14 mouse cellular contexts compared by ENCODE assay signal in the genomic region with DNA sequence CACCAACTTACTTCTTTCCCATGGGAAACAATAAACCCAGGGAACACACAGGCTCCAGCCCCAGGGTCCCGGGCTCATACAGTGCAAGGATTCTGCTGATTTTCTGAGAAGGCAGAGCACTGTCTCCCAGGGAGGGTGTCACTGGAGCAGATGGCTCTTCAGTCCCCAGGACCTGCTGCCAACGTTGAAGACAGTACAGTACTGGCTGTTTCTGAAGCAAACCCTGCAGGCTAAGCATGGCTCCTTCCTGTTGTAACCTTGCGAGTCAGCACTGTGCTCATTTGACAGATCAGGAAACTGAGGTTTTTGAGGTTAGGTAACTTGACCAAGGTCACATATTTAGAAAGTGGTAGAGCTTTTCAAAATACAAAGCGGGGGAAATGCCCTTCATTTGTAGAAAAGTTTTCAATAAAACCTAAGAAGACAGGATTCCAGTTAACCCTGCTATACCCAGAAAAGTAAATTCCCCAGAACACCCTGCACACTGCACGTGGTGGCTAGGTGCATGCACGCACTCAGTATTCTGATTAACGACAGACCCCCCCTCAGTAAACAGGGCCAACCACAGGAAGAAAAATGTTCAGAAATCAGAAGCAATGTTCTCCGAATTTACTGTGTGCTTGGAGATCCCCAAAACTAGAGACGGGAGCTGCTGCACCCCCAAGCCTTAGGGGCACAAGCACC. TPM values are rescaled to one million over a fixed set of nuclear protein-coding genes. Genes with fewer than 3 reads are reported as not detected.
DNase-seq lines count a peak whose midpoint lies in the region; ATAC-seq and TF ChIP-seq lines count a peak whose summit lies in the region.
"Had no signal": no experiment of that assay in that cellular context is flagged by ENCODE, and none has a peak within 500 bp of the region (broad histone marks: within the 10 kb centered on the region; RNA-seq: fewer than 3 reads in every experiment).

No protein-coding gene starts in this region.

- H3K9me3 ChIP-seq in forebrain, embryonic 13.5 days (replicated peaks): no peaks in the 10 kb centered on the region
- H3K9me3 ChIP-seq in forebrain, embryonic 10.5 days: no peaks in the 10 kb centered on the region
- no peaks in the 10 kb centered on the region for H3K9me3 ChIP-seq in forebrain, embryonic 16.5 days (ENCODE audit: control insufficient read depth, low read length)
- H3K9me3 ChIP-seq in hindbrain, embryonic 16.5 days (ENCODE audit: control insufficient read depth, low read length): no peaks in the 10 kb centered on the region
- no peaks in the 10 kb centered on the region for H3K9me3 ChIP-seq in midbrain, postnatal 0 days (ENCODE audit: low read length)
- H3K9me3 ChIP-seq: embryonic facial prominence, embryonic 15.5 days; midbrain, embryonic 15.5 days had no signal

- no peaks in the 10 kb centered on the region for H3K4me1 ChIP-seq in forebrain, embryonic 13.5 days
- 0 out of 2 replicates have a peak, but pooled peaks cover 4% of the 10 kb centered on the region for H3K4me1 ChIP-seq in forebrain, embryonic 10.5 days
- no peaks in the 10 kb centered on the region for H3K4me1 ChIP-seq in forebrain, embryonic 16.5 days (replicated peaks; ENCODE audit: control insufficient read depth, insufficient read depth, low read length)
- H3K4me1 ChIP-seq in hindbrain, embryonic 16.5 days (ENCODE audit: control insufficient read depth, insufficient read depth, low read depth, low read length): no peaks in the 10 kb centered on the region
- H3K4me1 ChIP-seq in midbrain, postnatal 0 days (ENCODE audit: insufficient read depth, low read length): no peaks in the 10 kb centered on the region
- H3K4me1 ChIP-seq: embryonic facial prominence, embryonic 15.5 days; midbrain, embryonic 15.5 days had no signal

- 76% methylated on average over 9 of the region's 9 CpGs for WGBS in forebrain, embryonic 13.5 days
- WGBS in forebrain, embryonic 10.5 days: 80% methylated on average over 9 of the region's 9 CpGs
- WGBS in forebrain, embryonic 16.5 days: 72% methylated on average over 9 of the region's 9 CpGs
- 71% methylated on average over 9 of the region's 9 CpGs for WGBS in hindbrain, embryonic 16.5 days
- WGBS in midbrain, postnatal 0 days: 76% methylated on average over 9 of the region's 9 CpGs

- no peak overlapping the region for H3K9ac ChIP-seq in forebrain, embryonic 13.5 days
- no peak overlapping the region for H3K9ac ChIP-seq in forebrain, embryonic 16.5 days (replicated peaks; ENCODE audit: low read depth, low read length)
- no peak overlapping the region for H3K9ac ChIP-seq in hindbrain, embryonic 16.5 days (ENCODE audit: low read depth, low read length)
- H3K9ac ChIP-seq in midbrain, postnatal 0 days (replicated peaks; ENCODE audit: low read length, poor library complexity, severe bottlenecking): no peak overlapping the region
- H3K9ac ChIP-seq: embryonic facial prominence, embryonic 15.5 days; midbrain, embryonic 15.5 days had no signal

- no peaks in the 10 kb centered on the region for H3K36me3 ChIP-seq in forebrain, embryonic 13.5 days (ENCODE audit: poor library complexity, severe bottlenecking)
- no peaks in the 10 kb centered on the region for H3K36me3 ChIP-seq in forebrain, embryonic 10.5 days (replicated peaks)
- H3K36me3 ChIP-seq in forebrain, embryonic 16.5 days (ENCODE audit: control insufficient read depth, insufficient read depth): no peaks in the 10 kb centered on the region
- H3K36me3 ChIP-seq in splenic B cell, adult 2 months (ENCODE audit: control insufficient read depth, insufficient read depth, low read length, poor library complexity, severe bottlenecking): no peaks in the 10 kb centered on the region
- no peaks in the 10 kb centered on the region for H3K36me3 ChIP-seq in hindbrain, embryonic 16.5 days (ENCODE audit: control insufficient read depth, insufficient read depth, low read length)
- no peaks in the 10 kb centered on the region for H3K36me3 ChIP-seq in midbrain, postnatal 0 days (ENCODE audit: insufficient read depth, low read length)
- H3K36me3 ChIP-seq: embryonic facial prominence, embryonic 15.5 days; midbrain, embryonic 15.5 days had no signal

- H3K27ac ChIP-seq in forebrain, embryonic 13.5 days: no peak overlapping the region
- no peak overlapping the region for H3K27ac ChIP-seq in forebrain, embryonic 10.5 days
- H3K27ac ChIP-seq in forebrain, embryonic 16.5 days (ENCODE audit: low read length): no peak overlapping the region
- H3K27ac ChIP-seq in hindbrain, embryonic 16.5 days (ENCODE audit: low read depth, low read length): no peak overlapping the region
- no peak overlapping the region for H3K27ac ChIP-seq in midbrain, postnatal 0 days (ENCODE audit: low read depth, low read length)
- H3K27ac ChIP-seq: embryonic facial prominence, embryonic 15.5 days; kidney, postnatal 0 days; left cerebral cortex, adult 2 months; midbrain, embryonic 15.5 days had no signal

- no peak overlapping the region for H3K4me3 ChIP-seq in forebrain, embryonic 13.5 days
- H3K4me3 ChIP-seq in forebrain, embryonic 10.5 days: no peak overlapping the region
- H3K4me3 ChIP-seq in forebrain, embryonic 16.5 days (replicated peaks; ENCODE audit: low read length): no peak overlapping the region
- H3K4me3 ChIP-seq in hindbrain, embryonic 16.5 days (ENCODE audit: low read length): no peak overlapping the region
- H3K4me3 ChIP-seq in midbrain, postnatal 0 days (ENCODE audit: low read depth, low read length): no peak overlapping the region
- H3K4me3 ChIP-seq: embryonic facial prominence, embryonic 15.5 days; left cerebral cortex, adult 2 months; midbrain, embryonic 15.5 days had no signal

- no peak for DNase-seq in forebrain, embryonic 10.5 days (ENCODE audit: extremely low spot score, low spot score)
- peak; percentile 32 for DNase-seq in thymus, postnatal 25 days
- no peak for DNase-seq in thymus, postnatal 36 days
- DNase-seq in splenic B cell, adult 2 months (ENCODE audit: low read depth, low spot score): peak; percentile 66
- no peak for DNase-seq in midbrain, postnatal 0 days (ENCODE audit: low spot score)
- DNase-seq: gastrocnemius, postnatal 14 days; heart, postnatal 4 days had no signal

- TF ChIP-seq CTCF in midbrain, postnatal 0 days (IDR thresholded peaks at IDR 0.05): no peak

- H3K4me2 ChIP-seq in forebrain, embryonic 13.5 days: no peak overlapping the region
- H3K4me2 ChIP-seq in forebrain, embryonic 16.5 days (ENCODE audit: low read length): no peak overlapping the region
- H3K4me2 ChIP-seq in hindbrain, embryonic 16.5 days (ENCODE audit: low read length): no peak overlapping the region
- no peak overlapping the region for H3K4me2 ChIP-seq in midbrain, postnatal 0 days (ENCODE audit: low read depth, low read length, poor library complexity, severe bottlenecking)
- H3K4me2 ChIP-seq: embryonic facial prominence, embryonic 15.5 days; midbrain, embryonic 15.5 days had no signal

- H3K27me3 ChIP-seq in forebrain, embryonic 13.5 days: peaks cover 17% of the 10 kb centered on the region
- H3K27me3 ChIP-seq in forebrain, embryonic 10.5 days (ENCODE audit: poor library complexity, severe bottlenecking): peaks cover 45% of the 10 kb centered on the region
- peaks cover 3% of the 10 kb centered on the region; the same call in 1 of the 2 replicates for H3K27me3 ChIP-seq in forebrain, embryonic 16.5 days (replicated peaks; ENCODE audit: control insufficient read depth, insufficient read depth, low read length)
- H3K27me3 ChIP-seq in splenic B cell, adult 2 months (ENCODE audit: control insufficient read depth, insufficient read depth, low read length, poor library complexity, severe bottlenecking): no peaks in the 10 kb centered on the region
- peaks cover 3% of the 10 kb centered on the region; the same call in 1 of the 2 replicates for H3K27me3 ChIP-seq in hindbrain, embryonic 16.5 days (replicated peaks; ENCODE audit: control insufficient read depth, insufficient read depth, low read length)
- H3K27me3 ChIP-seq in midbrain, postnatal 0 days (ENCODE audit: insufficient read depth, low read length): no peaks in the 10 kb centered on the region

- ATAC-seq in forebrain, embryonic 13.5 days: peak; percentile 43; the same call in 1 of the 2 replicates
- ATAC-seq in forebrain, embryonic 16.5 days: peak; percentile 63
- no peak for ATAC-seq in hindbrain, embryonic 16.5 days
- no peak for ATAC-seq in midbrain, postnatal 0 days (ENCODE audit: low FRiP score)
- ATAC-seq: midbrain, embryonic 15.5 days had no signal

RNA-seq across cellular contexts. Expression of gene Arid5a, which starts 10.9 kb away (rescaled TPM):
- 1.5 and 2.2 TPM in 2 replicates for polyA plus RNA-seq in forebrain, embryonic 13.5 days (2015; fragmentation: Nextera tagmentation; extraction: Ambion mirVana)
- polyA plus RNA-seq in forebrain, embryonic 10.5 days (2016; fragmentation: Nextera tagmentation; extraction: Ambion mirVana): 2.9 TPM in 2 replicates
- polyA plus RNA-seq in forebrain, embryonic 16.5 days (2015; fragmentation: Nextera tagmentation; extraction: Ambion mirVana): 3.8 and 4.7 TPM in 2 replicates
- polyA plus RNA-seq in hindbrain, embryonic 16.5 days (2015; fragmentation: Nextera tagmentation; extraction: Ambion mirVana): 6.7 and 7.1 TPM in 2 replicates
- 3.9 and 5.4 TPM in 2 replicates for total RNA-seq in midbrain, postnatal 0 days (2014; rRNA removed)
- 3.1 and 3.4 TPM in 2 replicates for polyA plus RNA-seq in midbrain, postnatal 0 days (2015; fragmentation: Nextera tagmentation; extraction: Ambion mirVana)

RNA-seq across cellular contexts. Expression of gene Neurl3, which starts 22.1 kb away (rescaled TPM):
- polyA plus RNA-seq in forebrain, embryonic 13.5 days (2015; fragmentation: Nextera tagmentation; extraction: Ambion mirVana): 0.32 and 0.43 TPM in 2 replicates
- polyA plus RNA-seq in forebrain, embryonic 10.5 days (2016; fragmentation: Nextera tagmentation; extraction: Ambion mirVana): 0.32 and 0.37 TPM in 2 replicates
- 0.41 and 0.47 TPM in 2 replicates for polyA plus RNA-seq in forebrain, embryonic 16.5 days (2015; fragmentation: Nextera tagmentation; extraction: Ambion mirVana)
- polyA plus RNA-seq in hindbrain, embryonic 16.5 days (2015; fragmentation: Nextera tagmentation; extraction: Ambion mirVana): 1.4 and 2.0 TPM in 2 replicates
- total RNA-seq in midbrain, postnatal 0 days (2014; rRNA removed): 0.66 and 1.0 TPM in 2 replicates
- 2.3 and 2.4 TPM in 2 replicates for polyA plus RNA-seq in midbrain, postnatal 0 days (2015; fragmentation: Nextera tagmentation; extraction: Ambion mirVana)

RNA-seq across cellular contexts. Expression of gene Uggt1, which starts 52.1 kb away (rescaled TPM):
- polyA plus RNA-seq in forebrain, embryonic 13.5 days (2015; fragmentation: Nextera tagmentation; extraction: Ambion mirVana): 47.4 and 50.3 TPM in 2 replicates
- polyA plus RNA-seq in forebrain, embryonic 10.5 days (2016; fragmentation: Nextera tagmentation; extraction: Ambion mirVana): 52.1 and 53.6 TPM in 2 replicates
- polyA plus RNA-seq in forebrain, embryonic 16.5 days (2015; fragmentation: Nextera tagmentation; extraction: Ambion mirVana): 50.8 and 56.9 TPM in 2 replicates
- polyA plus RNA-seq in hindbrain, embryonic 16.5 days (2015; fragmentation: Nextera tagmentation; extraction: Ambion mirVana): 40.2 and 48.8 TPM in 2 replicates
- total RNA-seq in midbrain, postnatal 0 days (2014; rRNA removed): 48.3 and 50.6 TPM in 2 replicates
- 22.1 and 23.8 TPM in 2 replicates for polyA plus RNA-seq in midbrain, postnatal 0 days (2015; fragmentation: Nextera tagmentation; extraction: Ambion mirVana)

Comparison
In these comparisons a context has a peak if more than half of its experiments do, and no peak if none do; other contexts are left out.
1. DNase-seq: peak in thymus, postnatal 25 days (single experiment) and splenic B cell, adult 2 months (single experiment); none in forebrain, embryonic 10.5 days (single experiment), thymus, postnatal 36 days (0 of 2) and midbrain, postnatal 0 days (single experiment).
2. ATAC-seq: peak in forebrain, embryonic 13.5 days (single experiment) and forebrain, embryonic 16.5 days (single experiment); none in hindbrain, embryonic 16.5 days (single experiment) and midbrain, postnatal 0 days (single experiment).